Mouse (Mus musculus) neural tube, embryonic 11.5 days (tissue): ENCODE results near the gene Efna2. TPM values are rescaled to one million over a fixed set of nuclear protein-coding genes. Genes with fewer than 3 reads are reported as not detected.

Source experiments
- ATAC-seq: fragments of 200-750 bp; cut with Nextera tagmentation; 2 replicates; pipeline ENCODE4 v1.8.0; 2017; ENCODE audit warnings: moderate number of reproducible peaks, mild to moderate bottlenecking, moderate TSS enrichment, moderate library complexity; ENCODE audit not compliant: insufficient read depth, low FRiP score, low TSS enrichment
- DNase-seq: peaks from one replicate; pipeline ENCODE4 v3.0.0-alpha.2; 2015; ENCODE audit warnings: low spot score
- H3K27ac ChIP-seq: fragments of 300-500 bp; sonication (generic); 2 replicates; pipeline ENCODE4 v1.5.1; 2014; ENCODE audit warnings: low read depth, mild to moderate bottlenecking, low read length
- H3K27me3 ChIP-seq: fragments of 300-500 bp; sonication (generic); 2 replicates; pipeline ENCODE4 v1.6.1; 2014; ENCODE audit warnings: mild to moderate bottlenecking, low read length, mixed read lengths; ENCODE audit not compliant: control insufficient read depth, insufficient read depth
- H3K36me3 ChIP-seq: fragments of 300-500 bp; sonication (generic); 2 replicates; pipeline ENCODE4 v1.6.1; 2014; ENCODE audit warnings: mild to moderate bottlenecking, low read length, moderate library complexity, mixed read lengths; ENCODE audit not compliant: control insufficient read depth, insufficient read depth
- H3K4me1 ChIP-seq: fragments of 300-500 bp; sonication (generic); 2 replicates; pipeline ENCODE4 v1.6.1; 2014; ENCODE audit warnings: low read length, mixed read lengths; ENCODE audit not compliant: control insufficient read depth, insufficient read depth
- H3K4me2 ChIP-seq: fragments of 300-500 bp; sonication (generic); 2 replicates; pipeline ENCODE4 v1.6.1; 2014; ENCODE audit warnings: low read depth, mild to moderate bottlenecking, moderate library complexity
- H3K4me3 ChIP-seq: fragments of 300-500 bp; sonication (generic); 2 replicates; pipeline ENCODE4 v1.5.1; 2014; ENCODE audit warnings: low read depth, low read length
- H3K9ac ChIP-seq: fragments of 300-500 bp; sonication (generic); 2 replicates; pipeline ENCODE4 v1.6.1; 2014; ENCODE audit warnings: mild to moderate bottlenecking, low read length
- H3K9me3 ChIP-seq: fragments of 300-500 bp; sonication (generic); 2 replicates; pipeline ENCODE4 v1.6.1; 2016; ENCODE audit warnings: low read length; ENCODE audit not compliant: control insufficient read depth
- WGBS: fragments of 180-500 bp; shearing (Covaris S2); extraction: QIAGEN DNeasy Blood & Tissue Kit; methylation state at CpG from one replicate; pipeline ENCODE4 v1.1.7; 2014; 5-methylcytosine and 5-hydroxymethylcytosine counted together
- polyA plus RNA-seq: library from polyadenylated mRNA; unstranded; fragments of >200 nt; fragmentation: Nextera tagmentation; extraction: Ambion mirVana; gene quantifications from 2 replicates; pipeline ENCODE4 v1.2.1, GENCODE M21; 2014

The Efna2 gene
- polyA plus RNA-seq, 1 experiment from 2014 or later: 36.2 TPM

DNA sequence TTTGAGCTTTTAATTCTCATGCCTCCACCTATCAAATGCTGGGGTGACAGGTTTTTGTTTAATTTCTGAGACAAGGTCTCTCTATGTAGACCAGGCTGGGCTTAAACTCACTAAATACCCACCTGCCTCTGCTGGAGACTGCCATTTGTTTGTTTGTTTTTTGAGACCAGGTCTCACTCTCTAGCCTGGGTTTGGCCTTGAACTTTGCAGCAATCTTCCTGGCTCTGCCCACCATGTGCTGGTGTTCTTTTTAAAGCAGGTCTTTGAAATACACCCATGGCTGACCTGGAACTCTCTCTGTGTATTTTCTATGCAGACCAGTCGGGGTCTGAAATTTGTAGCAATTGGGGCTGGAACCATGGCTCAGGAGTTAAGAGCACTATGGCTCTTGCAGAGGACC, 43.6 kb upstream of the Efna2 start:
- Histone ChIP-seq H3K9me3 (no peaks in the 10 kb centered on the region), H3K4me2 (no peak overlapping the region), H3K27ac (no peak overlapping the region), H3K27me3 (peaks cover 29% of the 10 kb centered on the region), H3K9ac (no peak overlapping the region), H3K4me3 (no peak overlapping the region), H3K36me3 (no peaks in the 10 kb centered on the region), H3K4me1 (peaks cover 27% of the 10 kb centered on the region)
- DNase-seq: no peak
- ATAC-seq: no peak
- WGBS: 88% methylated on average over 1 of the region's 1 CpGs

DNA sequence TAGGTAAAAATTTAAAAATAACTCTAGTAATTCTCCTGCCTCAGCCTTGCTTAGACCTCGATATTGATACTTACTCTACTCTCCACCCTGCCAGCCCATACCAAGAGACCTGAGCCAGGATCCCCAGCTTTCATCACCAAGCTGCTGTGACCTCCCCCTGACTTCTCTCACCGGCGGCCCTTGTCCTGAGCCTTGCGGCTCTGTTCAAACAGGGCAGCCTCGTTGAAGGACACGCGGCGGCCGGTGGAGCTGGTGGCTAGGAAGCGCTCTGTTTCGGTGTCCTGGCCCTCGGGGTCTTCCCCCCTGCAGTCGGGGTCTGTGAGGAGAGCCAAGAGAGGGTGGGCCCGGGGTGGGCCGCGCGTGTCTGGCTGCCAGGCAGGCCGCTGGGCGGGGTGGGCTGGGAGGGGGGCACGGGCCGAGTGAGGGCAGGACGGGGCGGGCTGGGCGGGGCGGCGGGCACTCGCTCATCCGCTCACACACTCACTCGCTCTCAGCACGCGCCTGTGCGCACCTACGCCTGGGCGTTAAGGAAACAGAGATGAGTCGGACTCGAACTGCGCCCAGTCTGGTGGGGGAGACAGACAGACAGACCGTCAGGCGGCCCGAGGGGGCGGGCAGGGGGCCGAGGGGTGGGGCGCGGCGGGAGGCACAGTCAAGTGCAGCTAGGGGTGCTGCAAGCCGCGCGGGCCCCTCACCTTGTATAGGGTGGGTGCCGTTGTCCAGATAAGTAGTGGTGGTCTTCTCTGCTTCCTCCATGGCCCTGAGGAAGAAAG, 42.9 kb upstream of the Efna2 start:
- Histone ChIP-seq H3K36me3 (no peaks in the 10 kb centered on the region), H3K4me2 (peak overlapping the region; percentile 57), H3K9ac (peak overlapping the region; percentile 35), H3K27me3 (peaks cover 29% of the 10 kb centered on the region), H3K4me1 (peaks cover 24% of the 10 kb centered on the region), H3K27ac (no peak overlapping the region), H3K4me3 (peak overlapping the region; percentile 9), H3K9me3 (no peaks in the 10 kb centered on the region)
- WGBS: 14% methylated on average over 39 of the region's 49 CpGs
- DNase-seq (no peak), ATAC-seq (no peak)

DNA sequence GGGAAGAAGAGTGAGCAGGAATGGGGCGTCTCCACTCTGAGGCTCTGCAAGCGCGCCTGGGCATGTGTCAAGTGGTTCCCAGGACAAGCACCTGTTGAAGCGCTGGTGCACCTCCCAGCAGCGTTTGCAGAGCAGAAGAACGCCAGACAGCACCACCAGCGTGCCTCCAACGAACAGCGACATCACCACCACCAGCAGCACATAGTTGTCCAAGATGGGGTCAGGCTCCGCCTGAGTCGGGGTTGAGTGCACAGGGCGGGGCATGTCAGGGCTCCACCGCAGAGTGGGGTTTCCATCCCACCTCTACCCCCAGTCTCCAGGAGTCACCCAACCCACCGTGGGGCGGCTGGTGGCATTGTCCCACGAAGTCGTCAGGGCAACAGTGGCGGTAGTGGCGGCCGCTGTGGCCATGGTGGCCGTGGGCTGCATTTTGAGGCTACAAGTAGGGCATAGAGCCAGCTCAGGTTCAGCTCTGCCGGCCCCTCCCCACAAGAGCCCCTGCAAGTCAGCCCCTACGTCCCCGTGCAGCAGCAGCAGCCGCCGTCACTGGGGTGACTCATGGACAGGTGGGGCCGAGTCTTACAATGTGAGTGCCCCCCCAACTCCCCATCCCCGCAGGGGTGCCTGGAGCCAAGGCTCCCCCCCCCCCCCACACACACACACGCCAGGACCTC, 42.2 kb upstream of the Efna2 start:
- H3K4me1 ChIP-seq: peaks cover 24% of the 10 kb centered on the region
- ATAC-seq: no peak
- H3K9me3 ChIP-seq: no peaks in the 10 kb centered on the region
- no peak overlapping the region for H3K27ac ChIP-seq
- H3K4me3 ChIP-seq: peak overlapping the region; percentile 52
- H3K4me2 ChIP-seq: peak overlapping the region; percentile 57
- H3K9ac ChIP-seq: peak overlapping the region; percentile 35
- H3K36me3 ChIP-seq: no peaks in the 10 kb centered on the region
- peaks cover 29% of the 10 kb centered on the region for H3K27me3 ChIP-seq
- 6% methylated on average over 27 of the region's 29 CpGs for WGBS
- DNase-seq: no peak

DNA sequence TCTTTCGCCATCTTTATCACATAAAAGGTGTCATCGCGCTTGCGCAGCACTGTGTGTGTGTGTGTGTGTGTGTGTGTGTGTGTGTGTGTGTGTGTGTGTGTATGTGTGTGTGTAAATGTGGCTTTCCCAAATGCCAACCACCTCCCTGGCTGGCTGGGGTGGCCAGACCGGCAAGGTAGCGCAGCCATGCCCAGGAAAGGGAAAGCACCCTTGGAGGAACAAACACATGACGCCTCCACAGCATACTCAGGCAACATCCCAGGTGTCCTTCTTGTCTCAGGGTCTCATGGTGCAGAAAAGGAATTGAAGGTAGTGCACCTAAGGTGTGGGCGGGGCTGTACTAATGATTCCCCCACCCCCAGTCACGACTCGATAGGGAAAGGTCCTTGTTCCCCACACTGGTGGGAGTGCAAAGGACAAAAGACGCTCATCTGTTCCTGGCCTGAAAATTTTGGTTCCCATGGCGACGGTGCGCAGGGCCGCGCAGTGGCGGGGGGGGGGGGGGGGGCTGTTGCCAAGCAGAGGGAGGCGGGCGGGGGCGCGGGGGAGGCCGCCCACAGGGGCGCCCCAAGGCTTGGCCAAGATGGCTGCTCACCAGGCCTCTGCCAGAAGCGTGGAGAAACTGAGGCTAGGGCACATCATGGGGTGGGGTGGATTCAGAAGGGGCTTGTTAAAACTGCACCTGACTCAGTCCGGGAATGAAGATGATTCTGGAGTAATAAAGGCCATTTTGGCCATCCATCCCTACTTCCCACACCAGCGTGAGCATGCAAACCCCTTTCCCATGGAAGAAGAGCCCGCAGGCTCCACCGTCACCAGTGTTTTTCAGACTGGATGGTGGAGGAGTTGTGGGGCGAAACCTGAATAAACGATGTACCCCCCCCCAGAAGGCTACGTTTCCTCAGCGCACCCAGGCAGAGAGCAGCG, 41.4 kb upstream of the Efna2 start:
- 3% methylated on average over 22 of the region's 33 CpGs for WGBS
- Histone ChIP-seq H3K4me3 (peak overlapping the region; percentile 52), H3K9ac (peak overlapping the region; percentile 79), H3K4me1 (peaks cover 28% of the 10 kb centered on the region), H3K36me3 (no peaks in the 10 kb centered on the region), H3K27ac (peak overlapping the region; percentile 65), H3K9me3 (no peaks in the 10 kb centered on the region), H3K4me2 (peak overlapping the region; percentile 57), H3K27me3 (peaks cover 29% of the 10 kb centered on the region)
- DNase-seq (peak; percentile 46), ATAC-seq (no peak)

DNA sequence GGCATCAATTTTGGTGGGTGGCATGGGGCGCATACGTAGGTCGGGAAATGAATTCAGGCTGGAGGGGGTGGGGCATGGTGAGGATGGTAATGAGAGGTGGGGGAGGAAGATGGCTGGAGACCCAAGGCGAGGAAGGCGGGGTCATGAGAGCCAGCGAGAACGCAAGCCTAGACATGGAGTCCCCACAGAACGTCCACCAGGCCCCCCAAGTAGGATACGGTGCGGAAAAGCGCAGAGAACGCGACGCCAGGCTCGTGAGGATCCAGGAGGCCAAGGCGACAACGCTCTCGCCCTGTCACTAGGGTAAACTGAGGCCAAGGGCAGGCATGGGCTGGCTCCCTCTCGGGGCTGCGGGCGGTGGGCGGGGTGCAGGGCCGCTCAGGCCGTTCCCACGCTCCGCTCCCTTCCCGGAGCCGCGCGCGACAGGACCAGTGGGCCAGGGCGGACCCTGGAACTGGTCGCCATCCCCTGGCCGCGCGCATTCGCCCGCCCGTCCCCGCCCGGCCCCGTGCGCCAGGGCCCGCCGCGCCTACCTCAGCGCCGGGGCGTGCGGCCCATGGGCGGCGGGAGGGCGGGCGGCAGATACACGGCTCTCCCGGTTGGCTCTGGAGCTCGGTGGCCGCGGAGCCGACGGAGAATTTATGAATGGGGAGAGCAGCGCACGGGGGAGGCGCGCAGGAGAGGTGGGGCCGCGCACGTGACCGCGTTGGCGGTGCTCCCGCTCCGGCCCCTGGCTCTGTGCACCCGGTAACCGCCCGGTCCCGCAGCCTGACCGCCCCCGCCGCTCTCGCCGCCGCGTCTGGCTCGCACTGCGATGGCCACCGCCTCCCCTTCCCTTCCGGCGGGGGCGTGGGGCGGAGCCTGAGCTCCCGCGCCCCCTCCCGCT, 40.5 kb upstream of the Efna2 start, which contains the start of gene Atp5d:
TSS of gene Atp5d (plus strand) at position 80 of the 886 bp plus-strand sequence.
- peaks cover 29% of the 10 kb centered on the region for H3K27me3 ChIP-seq
- H3K27ac ChIP-seq: peak within 1 kb of the TSS; percentile 65
- peak within 1 kb of the TSS; percentile 52 for H3K4me3 ChIP-seq
- DNase-seq (peak; percentile 67), ATAC-seq (no peak; the same call in 1 of the 2 replicates)
- H3K36me3 ChIP-seq: no peaks in the 10 kb centered on the region; the same call in 1 of the 2 replicates
- peak within 1 kb of the TSS; percentile 79 for H3K9ac ChIP-seq
- WGBS: under 1% methylated on average over 74 of the region's 94 CpGs
- no peaks in the 10 kb centered on the region for H3K9me3 ChIP-seq
- peak within 1 kb of the TSS; percentile 57 for H3K4me2 ChIP-seq
- H3K4me1 ChIP-seq: peaks cover 30% of the 10 kb centered on the region

DNA sequence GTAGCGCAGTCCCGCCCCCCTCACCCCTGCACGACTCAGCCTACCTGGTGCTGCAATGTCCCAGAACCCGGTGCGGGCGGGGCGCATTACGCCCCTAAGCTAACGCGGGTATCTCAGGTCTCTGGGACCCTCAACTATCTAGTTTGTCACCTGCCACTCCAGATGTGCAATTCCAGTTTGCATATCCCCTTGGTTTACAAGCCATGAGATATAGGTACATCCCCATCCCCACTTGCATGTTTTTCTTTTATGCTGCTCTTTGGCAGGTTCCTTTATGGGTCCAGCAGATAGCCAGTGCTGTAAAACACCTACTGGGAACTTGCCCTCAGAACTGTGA, 39.9 kb upstream of the Efna2 start:
- Histone ChIP-seq H3K27me3 (peaks cover 29% of the 10 kb centered on the region), H3K27ac (peak overlapping the region; percentile 65), H3K4me2 (peak overlapping the region; percentile 57), H3K9ac (peak overlapping the region; percentile 79), H3K9me3 (no peaks in the 10 kb centered on the region), H3K4me3 (peak overlapping the region; percentile 52), H3K4me1 (peaks cover 30% of the 10 kb centered on the region), H3K36me3 (no peaks in the 10 kb centered on the region; the same call in none of the 2 replicates)
- WGBS: 1% methylated on average over 10 of the region's 10 CpGs
- no peak for ATAC-seq
- no peak for DNase-seq

DNA sequence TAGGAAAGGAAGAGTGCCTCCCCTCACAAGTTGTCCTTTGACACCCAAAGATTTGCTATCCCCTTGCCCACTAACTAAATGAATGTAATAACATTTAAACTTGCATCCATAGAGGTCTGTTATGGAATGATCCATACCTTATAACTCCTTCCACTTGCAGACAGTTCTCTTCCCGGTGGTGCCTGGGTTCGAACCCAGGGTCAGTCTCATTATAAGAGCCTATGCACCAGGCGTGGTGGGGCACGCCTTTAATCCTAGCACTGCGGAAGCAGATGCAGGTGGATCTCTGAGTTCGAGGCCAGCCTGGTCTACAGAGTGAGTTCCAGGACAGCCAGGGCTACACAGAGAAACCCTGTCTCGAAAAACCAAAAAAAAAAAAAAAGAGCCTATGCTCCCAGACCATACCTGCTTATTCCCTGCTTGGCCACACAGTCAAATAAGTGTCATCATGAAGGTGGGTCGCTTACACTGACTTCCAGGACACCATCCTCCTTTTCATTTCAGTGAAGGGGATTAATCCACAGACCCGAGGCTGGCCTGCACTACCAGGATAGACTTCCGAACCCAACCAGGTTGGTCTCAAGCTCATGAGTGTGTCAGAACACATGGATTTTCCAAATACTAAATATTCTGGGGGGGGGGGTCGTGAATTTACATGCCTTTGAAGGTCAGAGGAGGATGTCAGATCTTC, 39.2 kb upstream of the Efna2 start:
- Histone ChIP-seq H3K4me1 (peaks cover 30% of the 10 kb centered on the region), H3K9ac (no peak overlapping the region), H3K4me3 (no peak overlapping the region), H3K4me2 (no peak overlapping the region), H3K9me3 (no peaks in the 10 kb centered on the region), H3K36me3 (peaks cover 4% of the 10 kb centered on the region), H3K27ac (no peak overlapping the region), H3K27me3 (peaks cover 28% of the 10 kb centered on the region)
- DNase-seq (no peak), ATAC-seq (no peak)
- WGBS: 73% methylated on average over 11 of the region's 11 CpGs
